Mouse (Mus musculus) thymus, postnatal 0 days (tissue): ENCODE results near the gene Agbl4. TPM values are rescaled to one million over a fixed set of nuclear protein-coding genes. Genes with fewer than 3 reads are reported as not detected.

Experiments
- polyA plus RNA-seq: library from polyadenylated mRNA; unstranded; fragments of >200 nt; fragmentation: Nextera tagmentation; extraction: Ambion mirVana; gene quantifications from 2 replicates; pipeline ENCODE4 v1.2.1, GENCODE M21; 2015

Agbl4 gene
- polyA plus RNA-seq, 1 experiment from 2014 or later, result 0.08 TPM

Other genes starting within 250 kb of the Agbl4 start
- 15.4 and 15.5 TPM in 2 replicates for gene Elavl4, start 45.8 kb upstream of the Agbl4 start, polyA plus RNA-seq